Mouse (Mus musculus) liver, postnatal 0 days (tissue): ENCODE measurements around the gene Ppp6r1.

Experiments used
- CTCF ChIP-seq: sonication (generic); IDR thresholded peaks from 2 replicates; pipeline ENCODE4 v1.5.1; 2016; ENCODE audit warnings: antibody characterized with exemption, low read depth
- EP300 ChIP-seq: IDR thresholded peaks from 2 replicates; pipeline ENCODE4 v1.6.1; 2016; ENCODE audit warnings: antibody characterized with exemption, low read depth, mild to moderate bottlenecking

DNA sequence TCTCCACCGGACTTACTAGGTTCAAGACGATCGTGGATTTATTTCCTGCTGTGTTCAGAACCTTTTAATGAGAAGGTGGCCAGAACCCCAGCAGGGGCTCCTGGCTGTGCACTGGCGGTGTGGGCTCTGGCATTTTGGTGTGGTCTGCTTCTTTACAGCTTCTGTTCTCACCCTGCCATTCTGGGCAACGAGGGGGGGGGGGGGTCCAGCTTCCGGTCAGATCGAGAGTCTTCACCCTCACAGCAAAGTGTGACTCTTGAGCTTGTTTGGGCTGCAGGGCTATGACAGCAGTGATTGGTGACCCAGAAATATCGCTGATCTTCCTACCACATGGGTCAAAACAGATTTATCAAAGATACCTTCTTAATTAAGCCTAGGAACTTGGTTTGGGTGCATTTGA lies 46.4 kb downstream of the Ppp6r1 start:
- no peak for TF ChIP-seq EP300
- TF ChIP-seq CTCF, result no peak
